Mouse (Mus musculus): ENCODE results near the gene Snapc3. TPM values are rescaled to one million over a fixed set of nuclear protein-coding genes. Genes with fewer than 3 reads are reported as not detected.
"Not testable (repeated sequence)": the region's sequence is repeated elsewhere in the genome, so short reads cannot be mapped to it uniquely, and the experiment has no call there.

Snapc3 gene
- total RNA-seq, 4 experiments from 2014 or later = 32.6 to 39.8 (median 35.6) TPM

- DNase-seq (ENCODE audit: low spot score in 2 of 2) = peak; percentile 15 to 20
These were observed 82.9 kb downstream of the Snapc3 start for GRCm38 (mm10) chr4:83500154-83501036.

GRCm38 (mm10) chr4:83501037-83501430 lies 83.5 kb downstream of the Snapc3 start:
- no peak for DNase-seq (ENCODE audit: low spot score in 2 of 2)

GRCm38 (mm10) chr4:83509600-83509999 lies 92.1 kb downstream of the Snapc3 start:
- no peak for DNase-seq (ENCODE audit: low spot score in 2 of 2)

- DNase-seq (ENCODE audit: low spot score in 2 of 2) = no peak
These were observed 93.6 kb downstream of the Snapc3 start for GRCm38 (mm10) chr4:83511083-83511482.

- no peak for DNase-seq (ENCODE audit: low spot score in 2 of 2)
These were observed 94.7 kb downstream of the Snapc3 start for GRCm38 (mm10) chr4:83512217-83512616.

- no peak for DNase-seq (ENCODE audit: low spot score in 2 of 2)
These were observed 95.1 kb downstream of the Snapc3 start for GRCm38 (mm10) chr4:83512644-83513043.

- no peak for DNase-seq (ENCODE audit: low spot score in 2 of 2)
These were observed 96.7 kb downstream of the Snapc3 start for GRCm38 (mm10) chr4:83514183-83514582.

- DNase-seq (ENCODE audit: low spot score in 2 of 2) = no peak
These were observed 97.6 kb downstream of the Snapc3 start for GRCm38 (mm10) chr4:83514976-83515669.

- DNase-seq (ENCODE audit: low spot score in 2 of 2) = not testable (repeated sequence)
These were observed 98.6 kb downstream of the Snapc3 start for GRCm38 (mm10) chr4:83516144-83516543.

Other genes starting within 250 kb of the Snapc3 start
- gene Ttc39b, start 93.5 kb upstream of the Snapc3 start, total RNA-seq (2022) = 10 to 100 TPM; 31.6 to 45.7 (median 39.1) TPM
- gene Psip1, start 68.7 kb downstream of the Snapc3 start, total RNA-seq (2022) = 100 to 1,000 TPM; 191 to 205 (median 200) TPM
- gene Ccdc171, start 107.8 kb downstream of the Snapc3 start, total RNA-seq (2022) = 1 to 10 TPM; 4.1 to 4.5 (median 4.2) TPM